Mouse (Mus musculus) CH12.LX (cell line): Measurements from ENCODE around the gene Rsc1a1. TPM values are rescaled to one million over a fixed set of nuclear protein-coding genes. Genes with fewer than 3 reads are reported as not detected.

Experiments
- DNase-seq: peaks from one replicate; pipeline ENCODE4 v3.0.0-alpha.2; 2013; ENCODE audit errors: extremely low read depth
- H3K27ac ChIP-seq: 2 replicates; pipeline ENCODE4 v1.5.1; 2012; ENCODE audit warnings: low read depth, mild to moderate bottlenecking, control low read depth, moderate library complexity; ENCODE audit not compliant: insufficient read depth
- H3K27me3 ChIP-seq: replicated peaks from 2 replicates; pipeline ENCODE3; 2012; ENCODE audit warnings: inconsistent platforms
- H3K36me3 ChIP-seq, 2 experiments: replicated peaks in 1 of 2; 2 replicates each; pipeline versions ENCODE3 to v1.6.1; 2012; ENCODE audit warnings: inconsistent platforms in 1 of 2, low read length in 1 of 2, mild to moderate bottlenecking in 1 of 2, mixed read lengths in 1 of 2, moderate library complexity in 1 of 2; ENCODE audit not compliant: control insufficient read depth in 1 of 2, insufficient read depth in 1 of 2
- H3K4me1 ChIP-seq, 2 experiments: 2 replicates each; pipeline ENCODE4 v1.6.1; 2012; ENCODE audit warnings: inconsistent platforms in 1 of 2, moderate library complexity in 1 of 2; ENCODE audit not compliant: insufficient read depth in 2 of 2, control insufficient read depth in 1 of 2
- H3K4me2 ChIP-seq: 2 replicates; pipeline ENCODE4 v1.6.1; 2012; ENCODE audit warnings: low read depth, mild to moderate bottlenecking, control low read depth; ENCODE audit not compliant: poor library complexity, insufficient read depth, severe bottlenecking
- H3K4me3 ChIP-seq, 3 experiments: fragments of 150-350 bp in 1 of 3; sonication (generic) in 1 of 3; replicated peaks in 1 of 3; 2 replicates each; pipeline versions ENCODE3 to v1.5.1; 2011 to 2012; ENCODE audit warnings: low read depth in 2 of 3, low read length in 2 of 3, mild to moderate bottlenecking in 2 of 3, moderate library complexity in 2 of 3, control low read depth in 1 of 3, improper control_type of control experiment in 1 of 3, inconsistent platforms in 1 of 3, mixed read lengths in 1 of 3; ENCODE audit not compliant: poor library complexity in 1 of 3
- H3K79me2 ChIP-seq: replicated peaks from 2 replicates; pipeline ENCODE4 v1.6.1; 2012; ENCODE audit warnings: mild to moderate bottlenecking, moderate library complexity; ENCODE audit not compliant: control insufficient read depth, poor library complexity, insufficient read depth, severe bottlenecking; ENCODE audit errors: extremely low read depth
- H3K9ac ChIP-seq: 2 replicates; pipeline ENCODE4 v1.6.1; 2012; ENCODE audit warnings: low read depth, mild to moderate bottlenecking, control low read depth, moderate library complexity; ENCODE audit not compliant: insufficient read depth
- H3K9me3 ChIP-seq: replicated peaks from 2 replicates; pipeline ENCODE3; 2012; ENCODE audit warnings: low read length, inconsistent platforms, mixed read lengths
- CHD1 ChIP-seq: IDR thresholded peaks from 2 replicates; pipeline ENCODE4 v1.6.1; 2012; ENCODE audit warnings: low read depth, low read length, improper control_type of control experiment, inconsistent platforms
- CTCF ChIP-seq, 2 experiments: IDR thresholded peaks in 1 of 2; conservative IDR thresholded peaks in 1 of 2; 2 replicates each; pipeline ENCODE4 v1.5.1; 2011 to 2012; ENCODE audit warnings: low read depth in 2 of 2, low read length in 2 of 2, improper control_type of control experiment in 1 of 2, inconsistent platforms in 1 of 2, mild to moderate bottlenecking in 1 of 2, moderate library complexity in 1 of 2
- ELF1 ChIP-seq: IDR thresholded peaks from 2 replicates; pipeline ENCODE4 v1.6.1; 2014; ENCODE audit warnings: low read depth, mild to moderate bottlenecking, inconsistent platforms, low read length, improper control_type of control experiment
- ETS1 ChIP-seq: conservative IDR thresholded peaks from 2 replicates; pipeline ENCODE4 v1.6.1; 2012; ENCODE audit warnings: low read depth, mild to moderate bottlenecking, inconsistent platforms, low read length, improper control_type of control experiment, moderate library complexity
- GABPA ChIP-seq: IDR thresholded peaks from 2 replicates; pipeline ENCODE4 v1.6.1; 2012; ENCODE audit warnings: low read depth, low read length, improper control_type of control experiment, inconsistent platforms; ENCODE audit not compliant: insufficient replicate concordance
- HCFC1 ChIP-seq: IDR thresholded peaks from 2 replicates; pipeline ENCODE4 v1.6.1; 2012; ENCODE audit warnings: low read depth, mild to moderate bottlenecking, inconsistent platforms, low read length, improper control_type of control experiment
- IRF4 ChIP-seq: IDR thresholded peaks from 2 replicates; pipeline ENCODE4 v1.6.1; 2014; ENCODE audit warnings: low read depth, mild to moderate bottlenecking, inconsistent platforms, low read length, improper control_type of control experiment
- JUND ChIP-seq: conservative IDR thresholded peaks from 2 replicates; pipeline ENCODE4 v1.6.1; 2011; ENCODE audit warnings: low read depth, low read length, improper control_type of control experiment
- MEF2A ChIP-seq: IDR thresholded peaks from 2 replicates; pipeline ENCODE4 v1.6.1; 2014; ENCODE audit warnings: low read depth, mild to moderate bottlenecking, inconsistent platforms, low read length, improper control_type of control experiment, borderline replicate concordance
- MXI1 ChIP-seq: IDR thresholded peaks from 2 replicates; pipeline ENCODE4 v1.6.1; 2011; ENCODE audit warnings: mild to moderate bottlenecking, low read depth, low read length, improper control_type of control experiment
- MYC ChIP-seq: IDR thresholded peaks from 2 replicates; pipeline ENCODE4 v1.6.1; 2011; ENCODE audit warnings: low read depth, mild to moderate bottlenecking, improper control_type of control experiment, low read length
- NELFE ChIP-seq: IDR thresholded peaks from 2 replicates; pipeline ENCODE4 v1.6.1; 2011; ENCODE audit warnings: low read depth, low read length, improper control_type of control experiment
- NRF1 ChIP-seq: IDR thresholded peaks from 2 replicates; pipeline ENCODE4 v1.6.1; 2014; ENCODE audit warnings: low read depth, mild to moderate bottlenecking, inconsistent platforms, low read length, improper control_type of control experiment, moderate library complexity
- PAX5 ChIP-seq: IDR thresholded peaks from 2 replicates; pipeline ENCODE4 v1.6.1; 2012; ENCODE audit warnings: low read length, inconsistent platforms, mixed read lengths
- POLR2AphosphoS2 ChIP-seq: IDR thresholded peaks from 2 replicates; pipeline ENCODE4 v1.6.1; 2011; ENCODE audit warnings: low read depth, low read length, improper control_type of control experiment
- RAD21 ChIP-seq: IDR thresholded peaks from 2 replicates; pipeline ENCODE4 v1.6.1; 2011; ENCODE audit warnings: low read depth, mild to moderate bottlenecking, low read length, improper control_type of control experiment, moderate library complexity
- SIN3A ChIP-seq: IDR thresholded peaks from 2 replicates; pipeline ENCODE4 v1.6.1; 2012; ENCODE audit warnings: low read length, improper control_type of control experiment, inconsistent platforms
- UBTF ChIP-seq: IDR thresholded peaks from 2 replicates; pipeline ENCODE4 v1.6.1; 2012; ENCODE audit warnings: low read depth, mild to moderate bottlenecking, inconsistent platforms, low read length, improper control_type of control experiment, moderate library complexity
- USF1 ChIP-seq: IDR thresholded peaks from 2 replicates; pipeline ENCODE4 v1.6.1; 2014; ENCODE audit warnings: low read depth, mild to moderate bottlenecking, inconsistent platforms, low read length, improper control_type of control experiment
- ZC3H11A ChIP-seq: IDR thresholded peaks from 2 replicates; pipeline ENCODE4 v1.6.1; 2012; ENCODE audit warnings: low read depth, mild to moderate bottlenecking, inconsistent platforms, low read length, improper control_type of control experiment
- ZKSCAN1 ChIP-seq: IDR thresholded peaks from 2 replicates; pipeline ENCODE4 v1.6.1; 2012; ENCODE audit warnings: low read depth, inconsistent platforms, low read length, improper control_type of control experiment, borderline replicate concordance
- ZMIZ1 ChIP-seq: IDR thresholded peaks from 2 replicates; pipeline ENCODE4 v1.6.1; 2012; ENCODE audit warnings: low read depth, mild to moderate bottlenecking, inconsistent platforms, low read length, improper control_type of control experiment
- ZNF384 ChIP-seq: IDR thresholded peaks from 2 replicates; pipeline ENCODE4 v1.6.1; 2012; ENCODE audit warnings: low read depth, low read length, improper control_type of control experiment, inconsistent platforms
- dilution Hi-C: fragments of 300-500 bp; cut with MboI; formaldehyde crosslinking; loops from 2 replicates; pipeline ENCODE4 v1.14.3; 2020; ENCODE audit warnings: low sequenced_read_pairs; ENCODE audit not compliant: extremely low pct_unique_long_range_greater_than_20kb, extremely low pct_ligation_motif_present
- in situ Hi-C: fragments of 300-500 bp; cut with MboI; formaldehyde crosslinking; loops from 3 replicates; pipeline ENCODE4 v1.14.3; 2019; ENCODE audit warnings: low sequenced_read_pairs, low pct_ligation_motif_present, low pct_unique_long_range_greater_than_20kb, mixed read lengths
- polyA plus RNA-seq: library from polyadenylated mRNA; unstranded; fragments of >175 nt; gene quantifications from 2 replicates; pipeline ENCODE4 v1.2.1, GENCODE M21; 2012; ENCODE audit warnings: low read depth; ENCODE audit not compliant: insufficient read length
- total RNA-seq, 2 experiments: library from RNA; depleted of rRNA; stranded (reverse); fragments of 300-350 nt in 1 of 2; fragments of >200 nt in 1 of 2; gene quantifications; 2 replicates each; pipeline ENCODE4 v1.2.3; 2012 to 2014

The Rsc1a1 gene
- total and polyA plus RNA-seq, 3 experiments, result 3.4 to 14.0 (median 7.0) TPM

GRCm38 (mm10) chr4:141672325-141672724 is 13.1 kb downstream of the Rsc1a1 start:
- Histone ChIP-seq H3K9me3 (peaks cover 12% of the 10 kb centered on the region), H3K4me1 (peaks cover 13 to 17% of the 10 kb centered on the region in 2 experiments)
- no peak for DNase-seq
- TF ChIP-seq USF1 (no peak), ELF1 (no peak), MXI1 (no peak), RAD21 (no peak), NRF1 (no peak), ETS1 (no peak), UBTF (no peak), NELFE (no peak), SIN3A (no peak), IRF4 (no peak), GABPA (no peak), ZC3H11A (no peak)
- TF ChIP-seq, all 38 proteins: peak for 0
- H3K4me2 ChIP-seq, result no peak overlapping the region
- H3K4me3 ChIP-seq, result no peak overlapping the region
- H3K27ac ChIP-seq, result no peak overlapping the region
- peaks cover 0 to 2% of the 10 kb centered on the region in 2 experiments for H3K36me3 ChIP-seq
- H3K27me3 ChIP-seq, result no peaks in the 10 kb centered on the region
- in situ Hi-C loops (no loop called here), dilution Hi-C loops (no loop called here)
- H3K9ac ChIP-seq, result no peak overlapping the region
- no peaks in the 10 kb centered on the region for H3K79me2 ChIP-seq

- no peak for TF ChIP-seq IRF4
- no peak for TF ChIP-seq CTCF (conservative IDR thresholded peaks at IDR 0.05 in 1 of 2, IDR thresholded peaks at IDR 0.05 in 1 of 2; ENCODE audit: low read depth in 2 of 2, low read length in 2 of 2)
- TF ChIP-seq JUND, result no peak
- TF ChIP-seq ZKSCAN1, result no peak
- no peak for TF ChIP-seq UBTF
- TF ChIP-seq MEF2A, result no peak
- TF ChIP-seq ZNF384, result no peak
- TF ChIP-seq MXI1, result no peak
- no peak for TF ChIP-seq HCFC1
- no peak for TF ChIP-seq POLR2AphosphoS2
- no peak for TF ChIP-seq ZMIZ1
- TF ChIP-seq CHD1, result no peak
- no peak for TF ChIP-seq GABPA
- TF ChIP-seq ZC3H11A, result no peak
- no peak for TF ChIP-seq PAX5
- TF ChIP-seq ELF1, result no peak
- no peak for TF ChIP-seq MYC
- no peak for DNase-seq
- H3K4me1 ChIP-seq, result peaks cover 5 to 14% of the 10 kb centered on the region in 2 experiments; a peak in 3 of 4 replicates
- dilution Hi-C loops (no loop called here), in situ Hi-C loops (no loop called here)
- no peak overlapping the region for H3K4me3 ChIP-seq
- no peaks in the 10 kb centered on the region for H3K36me3 ChIP-seq
- no peaks in the 10 kb centered on the region for H3K79me2 ChIP-seq
- H3K27ac ChIP-seq, result no peak overlapping the region
- H3K9ac ChIP-seq, result no peak overlapping the region
- H3K9me3 ChIP-seq, result peaks cover 12% of the 10 kb centered on the region
- no peaks in the 10 kb centered on the region for H3K27me3 ChIP-seq
- no peak overlapping the region for H3K4me2 ChIP-seq
These were observed 14.0 kb downstream of the Rsc1a1 start for GRCm38 (mm10) chr4:141671389-141671788.
